Mouse (Mus musculus) ES-Bruce4 (cell line): Measurements from ENCODE around the gene Gm20662. TPM values are rescaled to one million over a fixed set of nuclear protein-coding genes. Genes with fewer than 3 reads are reported as not detected.
A peak's percentile ranks its signal among the peaks of the same experiment; 100 is the strongest.

Experiments used
- H3K27ac ChIP-seq: 2 replicates; pipeline ENCODE4 v1.5.1; 2012; ENCODE audit warnings: low read length, inconsistent platforms; ENCODE audit not compliant: insufficient read depth
- H3K27me3 ChIP-seq: 2 replicates; pipeline ENCODE4 v1.6.1; 2012; ENCODE audit warnings: mild to moderate bottlenecking, low read length, inconsistent platforms; ENCODE audit not compliant: control insufficient read depth, poor library complexity, insufficient read depth, severe bottlenecking
- H3K36me3 ChIP-seq: 2 replicates; pipeline ENCODE4 v1.6.1; 2012; ENCODE audit warnings: inconsistent platforms, mild to moderate bottlenecking, low read length, moderate library complexity; ENCODE audit not compliant: control insufficient read depth, poor library complexity, insufficient read depth, severe bottlenecking
- H3K4me1 ChIP-seq: one replicate; pipeline ENCODE4 v1.8.1; 2011; ENCODE audit warnings: low read length; ENCODE audit not compliant: control insufficient read depth, insufficient read depth
- H3K4me3 ChIP-seq: 2 replicates; pipeline ENCODE4 v1.5.1; 2011; ENCODE audit warnings: low read depth, mild to moderate bottlenecking, low read length
- H3K9ac ChIP-seq: 2 replicates; pipeline ENCODE4 v1.6.1; 2012; ENCODE audit warnings: low read depth, mild to moderate bottlenecking, inconsistent platforms; ENCODE audit not compliant: poor library complexity, severe bottlenecking
- H3K9me3 ChIP-seq: replicated peaks from 2 replicates; pipeline ENCODE4 v1.6.1; 2012; ENCODE audit warnings: mild to moderate bottlenecking, low read length, inconsistent platforms; ENCODE audit not compliant: control insufficient read depth, poor library complexity, insufficient read depth, severe bottlenecking
- CTCF ChIP-seq: IDR thresholded peaks from one replicate; pipeline ENCODE4 v1.8.1; 2011; ENCODE audit warnings: low read depth, low read length
- EP300 ChIP-seq: IDR thresholded peaks from 2 replicates; pipeline ENCODE4 v1.6.1; 2011; ENCODE audit warnings: low read depth, low read length; ENCODE audit not compliant: insufficient read depth
- POLR2A ChIP-seq: IDR thresholded peaks from one replicate; pipeline ENCODE4 v1.8.1; 2011; ENCODE audit warnings: low read length; ENCODE audit not compliant: insufficient read depth
- polyA plus RNA-seq: library from polyadenylated mRNA; stranded (reverse); fragments of >200 nt; gene quantifications from 2 replicates; pipeline ENCODE4 v1.2.4, GENCODE M21; 2011; ENCODE audit warnings: low read depth; ENCODE audit not compliant: missing spikeins, insufficient read depth, insufficient read length

The Gm20662 gene
- polyA plus RNA-seq, 1 experiment, result not detected

DNA sequence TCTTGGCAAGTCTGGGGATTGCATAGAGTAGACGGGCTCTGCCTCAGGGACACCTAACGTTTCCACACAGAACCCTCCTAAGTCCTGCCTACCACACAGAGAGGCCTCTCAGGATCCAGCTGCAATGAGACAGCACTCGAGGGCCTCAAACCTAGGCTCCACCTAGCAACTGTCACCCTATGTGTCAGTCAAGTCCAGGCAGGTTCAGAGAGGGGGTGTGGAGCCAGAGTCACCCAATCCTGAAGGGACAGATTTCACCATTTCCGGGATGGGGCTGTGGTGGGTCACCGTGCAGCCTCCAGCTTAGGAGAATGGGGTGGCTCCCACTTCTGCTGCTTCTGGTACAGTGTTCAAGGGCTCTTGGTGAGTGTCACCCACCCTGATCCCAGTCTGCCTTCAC lies 84.0 kb downstream of the Gm20662 start, which contains the start of gene Mst1:
TSS of gene Mst1 (plus strand) at position 269 of the 400 bp plus-strand sequence.
- no peak within 1 kb of the TSS for H3K27ac ChIP-seq
- peak within 1 kb of the TSS; percentile 86 for H3K4me3 ChIP-seq
- H3K27me3 ChIP-seq, result no peaks in the 10 kb centered on the region
- H3K4me1 ChIP-seq, result no peaks in the 10 kb centered on the region
- no peaks in the 10 kb centered on the region for H3K9me3 ChIP-seq
- H3K36me3 ChIP-seq, result 0 out of 2 replicates have a peak, but pooled peaks cover 2% of the 10 kb centered on the region
- H3K9ac ChIP-seq, result peak within 1 kb of the TSS; percentile 78
- TF ChIP-seq CTCF (no peak), EP300 (no peak), POLR2A (no peak)

DNA sequence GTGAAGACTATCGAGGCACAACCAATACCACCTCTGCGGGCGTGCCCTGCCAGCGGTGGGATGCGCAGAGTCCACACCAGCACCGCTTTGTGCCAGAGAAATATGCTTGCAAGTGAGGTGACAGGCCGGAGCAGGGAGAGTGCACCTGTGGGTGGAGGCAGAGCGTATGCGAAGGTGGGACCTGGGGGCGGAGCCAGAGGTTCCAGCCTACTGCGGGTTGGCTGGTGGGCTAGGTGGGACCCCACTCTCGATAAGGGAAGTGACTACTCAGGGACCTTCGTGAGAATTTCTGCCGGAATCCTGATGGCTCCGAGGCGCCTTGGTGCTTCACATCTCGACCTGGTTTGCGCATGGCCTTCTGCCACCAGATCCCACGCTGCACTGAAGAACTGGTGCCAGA lies 86.4 kb downstream of the Gm20662 start:
- H3K9me3 ChIP-seq, result no peaks in the 10 kb centered on the region
- peaks cover 4% of the 10 kb centered on the region; the same call in 1 of the 2 replicates for H3K36me3 ChIP-seq
- no peak overlapping the region for H3K27ac ChIP-seq
- peak overlapping the region; percentile 73 for H3K4me3 ChIP-seq
- no peaks in the 10 kb centered on the region for H3K27me3 ChIP-seq
- TF ChIP-seq CTCF (no peak), EP300 (no peak), POLR2A (no peak)
- peak overlapping the region; percentile 4; the same call in 1 of the 2 replicates for H3K9ac ChIP-seq
- H3K4me1 ChIP-seq, result no peaks in the 10 kb centered on the region

DNA sequence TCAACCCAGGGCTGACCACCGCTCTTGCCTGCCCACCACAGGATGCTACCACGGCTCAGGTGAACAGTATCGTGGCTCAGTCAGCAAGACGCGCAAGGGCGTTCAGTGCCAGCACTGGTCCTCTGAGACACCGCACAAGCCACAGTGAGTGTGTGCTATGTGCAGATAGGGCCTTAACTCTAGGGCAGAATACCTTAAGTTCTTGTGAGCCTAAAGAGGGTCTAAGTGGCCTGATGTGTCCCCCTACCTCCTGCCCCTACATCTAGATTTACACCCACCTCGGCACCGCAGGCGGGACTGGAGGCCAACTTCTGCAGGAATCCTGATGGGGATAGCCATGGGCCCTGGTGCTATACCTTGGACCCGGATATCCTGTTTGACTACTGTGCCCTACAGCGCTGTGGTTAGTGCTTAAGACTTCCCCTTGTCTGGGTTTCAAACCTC lies 86.9 kb downstream of the Gm20662 start, which contains the start of gene Rnf123:
TSS of gene Rnf123 (minus strand) at position 359 of the 444 bp plus-strand sequence.
- peak within 1 kb of the TSS; percentile 4; the same call in 1 of the 2 replicates for H3K9ac ChIP-seq
- no peaks in the 10 kb centered on the region for H3K9me3 ChIP-seq
- H3K4me3 ChIP-seq, result peak within 1 kb of the TSS; percentile 73
- H3K4me1 ChIP-seq, result no peaks in the 10 kb centered on the region
- H3K36me3 ChIP-seq, result peaks cover 4% of the 10 kb centered on the region; the same call in 1 of the 2 replicates
- TF ChIP-seq CTCF, result no peak
- TF ChIP-seq POLR2A, result no peak
- TF ChIP-seq EP300, result no peak
- H3K27me3 ChIP-seq, result no peaks in the 10 kb centered on the region
- H3K27ac ChIP-seq, result no peak within 1 kb of the TSS

DNA sequence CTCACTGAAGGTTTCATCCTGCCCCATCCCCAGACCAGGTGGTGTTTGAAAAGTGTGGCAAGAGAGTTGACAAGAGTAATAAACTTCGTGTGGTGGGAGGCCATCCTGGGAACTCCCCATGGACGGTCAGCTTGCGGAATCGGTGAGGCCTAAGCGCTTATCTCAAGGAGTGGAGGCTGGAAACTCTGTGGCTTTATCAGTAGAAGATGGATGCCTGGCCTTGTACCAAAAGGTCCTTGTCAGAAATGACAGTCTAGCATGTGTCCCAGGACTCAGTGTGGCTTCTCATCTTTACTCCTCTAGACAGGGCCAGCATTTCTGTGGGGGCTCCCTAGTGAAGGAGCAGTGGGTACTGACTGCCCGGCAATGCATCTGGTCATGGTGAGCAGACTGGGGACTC lies 87.4 kb downstream of the Gm20662 start:
- Histone ChIP-seq H3K27me3 (no peaks in the 10 kb centered on the region), H3K36me3 (peaks cover 4% of the 10 kb centered on the region; the same call in 1 of the 2 replicates), H3K4me1 (no peaks in the 10 kb centered on the region), H3K9me3 (no peaks in the 10 kb centered on the region), H3K4me3 (no peak overlapping the region), H3K27ac (no peak overlapping the region), H3K9ac (no peak overlapping the region)
- TF ChIP-seq CTCF (no peak), EP300 (no peak), POLR2A (no peak)

DNA sequence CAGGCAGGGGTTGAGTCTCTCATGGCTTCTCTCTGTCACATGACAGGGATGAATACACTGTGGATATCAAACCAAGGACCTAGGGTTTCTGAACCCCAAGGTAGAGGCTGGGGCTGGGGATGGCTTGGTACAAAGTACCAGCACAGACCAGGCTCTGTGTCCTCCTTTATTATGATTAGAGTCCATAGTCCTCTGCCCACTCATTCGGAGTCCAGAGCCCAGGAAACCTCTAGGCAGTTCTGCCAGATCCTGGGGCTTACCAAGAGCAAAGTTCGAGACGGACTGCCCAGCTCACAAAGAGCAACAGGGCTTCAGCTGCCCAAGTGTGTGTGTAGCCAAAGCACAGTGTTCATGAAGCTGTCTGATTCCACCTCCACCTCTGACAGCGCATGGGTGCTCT lies 89.1 kb downstream of the Gm20662 start:
- Histone ChIP-seq H3K27ac (no peak overlapping the region), H3K36me3 (peaks cover 4% of the 10 kb centered on the region; the same call in 1 of the 2 replicates), H3K4me3 (no peak overlapping the region), H3K9me3 (no peaks in the 10 kb centered on the region), H3K27me3 (no peaks in the 10 kb centered on the region), H3K9ac (no peak overlapping the region), H3K4me1 (no peaks in the 10 kb centered on the region)
- TF ChIP-seq POLR2A (no peak), CTCF (no peak), EP300 (no peak)

DNA sequence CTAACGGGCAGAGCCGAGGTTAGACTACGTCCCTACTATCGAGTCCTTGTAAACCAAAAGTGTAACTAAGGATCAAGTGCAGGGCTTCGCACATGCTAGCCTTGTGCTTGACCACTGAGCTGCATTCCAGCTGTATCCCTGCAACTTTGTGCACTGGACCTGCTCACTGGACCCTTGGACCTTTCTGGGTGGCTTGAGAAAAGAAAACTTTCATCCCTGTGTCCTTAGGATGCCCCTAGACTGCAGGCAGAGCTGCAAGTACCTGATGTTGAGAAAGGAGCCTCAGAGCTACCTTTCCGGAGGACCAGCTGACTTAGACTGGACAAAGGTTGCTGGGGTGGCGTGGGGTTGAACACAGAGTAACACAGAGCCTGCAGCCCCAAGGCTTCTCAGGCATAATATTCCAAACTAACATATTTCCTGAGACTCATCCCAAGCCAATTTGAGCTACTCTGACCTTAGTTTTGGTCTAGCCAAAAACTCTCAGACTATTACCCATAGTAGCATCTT lies 94.5 kb downstream of the Gm20662 start:
- no peak overlapping the region for H3K27ac ChIP-seq
- TF ChIP-seq EP300, result no peak
- TF ChIP-seq CTCF, result no peak
- no peak for TF ChIP-seq POLR2A
- no peaks in the 10 kb centered on the region for H3K4me1 ChIP-seq
- no peak overlapping the region for H3K9ac ChIP-seq
- H3K27me3 ChIP-seq, result no peaks in the 10 kb centered on the region
- peaks cover 10% of the 10 kb centered on the region for H3K36me3 ChIP-seq
- no peak overlapping the region for H3K4me3 ChIP-seq
- no peaks in the 10 kb centered on the region for H3K9me3 ChIP-seq
